Mouse (Mus musculus) liver, embryonic 12.5 days (tissue): ENCODE data around the gene Tob2. TPM values are rescaled to one million over a fixed set of nuclear protein-coding genes. Genes with fewer than 3 reads are reported as not detected.
A peak's percentile ranks its signal among the peaks of the same experiment; 100 is the strongest.

Source experiments
- ATAC-seq: fragments of 200-750 bp; cut with Nextera tagmentation; 2 replicates; pipeline ENCODE4 v1.8.0; 2017; ENCODE audit warnings: moderate number of reproducible peaks, mild to moderate bottlenecking, moderate library complexity
- H3K27ac ChIP-seq: fragments of 300-500 bp; sonication (generic); 2 replicates; pipeline ENCODE4 v1.5.1; 2016; ENCODE audit warnings: mild to moderate bottlenecking
- H3K27me3 ChIP-seq: fragments of 300-500 bp; sonication (generic); replicated peaks from 2 replicates; pipeline ENCODE4 v1.6.1; 2016; ENCODE audit warnings: mild to moderate bottlenecking, moderate library complexity
- H3K36me3 ChIP-seq: fragments of 300-500 bp; sonication (generic); 2 replicates; pipeline ENCODE4 v1.6.1; 2016; ENCODE audit warnings: mild to moderate bottlenecking, moderate library complexity
- H3K4me1 ChIP-seq: fragments of 300-500 bp; sonication (generic); 2 replicates; pipeline ENCODE4 v1.6.1; 2016
- H3K4me2 ChIP-seq: fragments of 300-500 bp; sonication (generic); 2 replicates; pipeline ENCODE4 v1.6.1; 2016; ENCODE audit warnings: mild to moderate bottlenecking, moderate library complexity
- H3K4me3 ChIP-seq: fragments of 300-500 bp; sonication (generic); 2 replicates; pipeline ENCODE4 v1.5.1; 2016; ENCODE audit warnings: mild to moderate bottlenecking, moderate library complexity
- H3K9ac ChIP-seq: fragments of 300-500 bp; sonication (generic); 2 replicates; pipeline ENCODE4 v1.6.1; 2016; ENCODE audit warnings: mild to moderate bottlenecking, moderate library complexity
- H3K9me3 ChIP-seq: fragments of 300-500 bp; sonication (generic); replicated peaks from 2 replicates; pipeline ENCODE4 v1.6.1; 2016; ENCODE audit warnings: mild to moderate bottlenecking, moderate library complexity
- WGBS: fragments of 180-500 bp; shearing (Covaris S2); methylation state at CpG from one replicate; pipeline ENCODE4 v1.1.7; 2016; ENCODE audit not compliant: insufficient replicate concordance; 5-methylcytosine and 5-hydroxymethylcytosine counted together
- polyA plus RNA-seq: library from polyadenylated mRNA; unstranded; fragments of >200 nt; fragmentation: Nextera tagmentation; extraction: Ambion mirVana; gene quantifications from 2 replicates; pipeline ENCODE4 v1.2.1, GENCODE M21; 2016

The Tob2 gene
- polyA plus RNA-seq, 1 experiment from 2014 or later = 12.8 TPM

- H3K9me3 ChIP-seq = no peaks in the 10 kb centered on the region
- H3K4me2 ChIP-seq = no peak overlapping the region
- no peaks in the 10 kb centered on the region for H3K27me3 ChIP-seq
- 0 out of 2 replicates have a peak overlapping the region, but pooled peaks have one; percentile 39 for H3K27ac ChIP-seq
- H3K4me1 ChIP-seq = peaks cover 14% of the 10 kb centered on the region
- 42% methylated on average over 4 of the region's 4 CpGs for WGBS
- H3K4me3 ChIP-seq = no peak overlapping the region
- H3K36me3 ChIP-seq = peaks cover 38% of the 10 kb centered on the region
- H3K9ac ChIP-seq = no peak overlapping the region
- ATAC-seq = no peak; the same call in 1 of the 2 replicates
Measured at GRCm38 (mm10) chr15:81845724-81846123, 12.9 kb downstream of the Tob2 start.

DNA sequence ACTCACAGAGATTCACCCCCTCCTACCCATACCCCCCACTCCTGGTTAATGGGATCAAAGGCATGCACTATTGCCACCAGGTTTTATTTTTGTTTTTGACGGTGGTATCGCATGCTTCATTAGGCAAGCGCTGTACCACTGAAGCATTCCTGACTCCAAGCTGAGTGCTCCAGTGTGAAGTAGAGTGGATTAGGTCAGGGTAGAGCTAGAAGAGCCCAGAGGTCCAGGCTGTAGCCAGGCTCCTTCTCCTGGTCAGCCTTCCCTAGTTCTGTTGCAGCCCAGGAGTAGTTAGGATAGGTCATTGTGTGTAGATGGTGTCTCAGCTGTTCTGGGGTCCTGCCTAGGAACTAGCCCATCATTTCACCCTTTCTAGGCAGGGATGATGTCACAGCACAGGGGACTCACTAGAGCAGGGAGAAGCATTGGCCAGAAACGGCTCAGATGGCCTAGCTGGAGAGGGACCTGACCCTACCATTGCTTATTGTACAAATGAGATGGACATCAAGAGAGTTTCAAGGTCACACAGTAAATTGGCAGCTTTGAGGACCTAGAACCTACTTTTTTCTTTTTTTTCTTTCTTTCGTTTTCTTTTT lies 13.5 kb downstream of the Tob2 start:
- Histone ChIP-seq H3K36me3 (peaks cover 32% of the 10 kb centered on the region), H3K9me3 (no peaks in the 10 kb centered on the region), H3K9ac (no peak overlapping the region), H3K27ac (no peak overlapping the region), H3K27me3 (no peaks in the 10 kb centered on the region), H3K4me2 (no peak overlapping the region), H3K4me3 (no peak overlapping the region), H3K4me1 (peaks cover 14% of the 10 kb centered on the region)
- 78% methylated on average over 5 of the region's 5 CpGs for WGBS
- ATAC-seq = no peak

DNA sequence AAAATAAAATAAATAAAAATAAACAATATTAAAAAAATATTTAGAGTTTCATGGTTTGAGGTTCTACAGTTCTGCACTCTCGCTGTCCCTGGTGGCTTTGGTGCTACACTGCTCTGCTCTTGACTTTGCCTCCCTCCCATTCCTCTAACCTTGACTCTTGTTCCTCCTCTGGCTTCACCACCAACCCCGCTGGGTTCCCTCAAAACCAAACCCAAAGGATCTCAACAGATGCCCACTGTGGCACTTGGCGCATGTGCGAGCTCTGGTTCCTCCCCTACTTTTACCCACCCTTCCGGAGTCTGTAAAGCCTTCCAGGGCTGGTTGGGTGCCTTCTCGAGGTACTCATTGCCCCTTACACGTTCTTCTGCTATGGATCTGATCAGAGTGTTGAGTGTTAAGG lies 16.3 kb downstream of the Tob2 start:
- H3K27ac ChIP-seq = no peak overlapping the region
- peaks cover 23% of the 10 kb centered on the region for H3K4me1 ChIP-seq
- no peak overlapping the region for H3K4me3 ChIP-seq
- no peak overlapping the region for H3K9ac ChIP-seq
- WGBS = 73% methylated on average over 7 of the region's 7 CpGs
- no peak overlapping the region for H3K4me2 ChIP-seq
- H3K36me3 ChIP-seq = peaks cover 10% of the 10 kb centered on the region
- no peaks in the 10 kb centered on the region for H3K9me3 ChIP-seq
- no peak for ATAC-seq
- H3K27me3 ChIP-seq = peaks cover 5% of the 10 kb centered on the region

- Histone ChIP-seq H3K4me3 (no peak overlapping the region), H3K27me3 (peaks cover 25% of the 10 kb centered on the region), H3K9ac (no peak overlapping the region), H3K4me2 (no peak overlapping the region), H3K36me3 (no peaks in the 10 kb centered on the region), H3K4me1 (peaks cover 28% of the 10 kb centered on the region), H3K27ac (no peak overlapping the region), H3K9me3 (no peaks in the 10 kb centered on the region)
- ATAC-seq = no peak
- 93% methylated on average over 7 of the region's 7 CpGs for whole genome bisulfite sequencing
Measured at GRCm38 (mm10) chr15:81840306-81840705, 18.3 kb downstream of the Tob2 start.

GRCm38 (mm10) chr15:81839634-81840033 lies 19.0 kb downstream of the Tob2 start:
- Histone ChIP-seq H3K36me3 (no peaks in the 10 kb centered on the region), H3K27ac (no peak overlapping the region), H3K9me3 (no peaks in the 10 kb centered on the region), H3K4me3 (no peak overlapping the region), H3K4me1 (peaks cover 27% of the 10 kb centered on the region), H3K4me2 (no peak overlapping the region), H3K9ac (no peak overlapping the region), H3K27me3 (peaks cover 32% of the 10 kb centered on the region)
- 69% methylated on average over 5 of the region's 5 CpGs for WGBS
- peak; percentile 34; the same call in 1 of the 2 replicates for ATAC-seq

- Histone ChIP-seq H3K27ac (no peak overlapping the region), H3K36me3 (no peaks in the 10 kb centered on the region), H3K9ac (no peak overlapping the region), H3K27me3 (peaks cover 40% of the 10 kb centered on the region), H3K4me1 (peaks cover 27% of the 10 kb centered on the region), H3K4me3 (no peak overlapping the region), H3K9me3 (no peaks in the 10 kb centered on the region), H3K4me2 (no peak overlapping the region)
- no peak for ATAC-seq
- WGBS = 63% methylated on average over 14 of the region's 14 CpGs
Measured at GRCm38 (mm10) chr15:81838554-81839235, 19.9 kb downstream of the Tob2 start.

GRCm38 (mm10) chr15:81836966-81837920 lies 21.4 kb downstream of the Tob2 start:
- WGBS = 55% methylated on average over 7 of the region's 7 CpGs
- H3K9ac ChIP-seq = no peak overlapping the region; the same call in 1 of the 2 replicates
- peaks cover 44% of the 10 kb centered on the region for H3K27me3 ChIP-seq
- H3K4me2 ChIP-seq = peak overlapping the region; percentile 61
- H3K4me1 ChIP-seq = peaks cover 27% of the 10 kb centered on the region
- H3K4me3 ChIP-seq = no peak overlapping the region
- H3K36me3 ChIP-seq = no peaks in the 10 kb centered on the region
- ATAC-seq = no peak
- H3K27ac ChIP-seq = no peak overlapping the region
- H3K9me3 ChIP-seq = no peaks in the 10 kb centered on the region

DNA sequence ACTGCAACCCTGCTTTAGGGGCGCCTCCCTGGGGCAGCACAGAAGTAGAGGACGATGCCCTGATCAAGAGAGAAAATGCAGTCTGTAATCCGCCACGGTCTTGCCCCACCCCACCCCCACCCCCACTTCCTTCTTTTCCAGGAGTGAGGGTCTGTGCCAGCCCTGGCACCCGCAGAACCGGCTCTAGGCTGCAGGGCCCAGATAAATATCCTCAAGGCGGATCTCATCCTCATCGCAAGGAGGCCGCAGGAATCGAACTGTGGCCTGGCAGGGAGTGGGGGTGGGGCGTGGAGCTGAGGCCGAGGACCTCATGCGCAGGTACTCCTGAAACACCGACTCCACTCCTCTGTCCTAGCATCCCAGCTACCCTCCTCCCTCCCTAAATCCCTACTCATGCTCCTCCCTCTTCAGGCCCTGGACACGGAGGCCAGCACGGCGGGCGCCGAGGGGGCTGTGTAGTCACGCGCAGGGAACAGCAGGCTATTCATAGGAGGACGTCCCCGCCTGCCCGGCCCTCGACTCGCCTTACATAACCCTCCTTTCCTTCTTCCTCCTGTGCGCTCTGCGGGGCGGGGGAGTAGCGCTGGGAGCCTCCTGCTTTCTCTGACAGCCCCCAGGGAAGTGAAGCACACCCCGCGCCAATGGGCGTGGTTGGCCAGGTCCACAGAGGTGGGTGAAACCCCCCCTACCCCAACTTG lies 22.3 kb downstream of the Tob2 start:
- Histone ChIP-seq H3K36me3 (no peaks in the 10 kb centered on the region), H3K27me3 (peaks cover 44% of the 10 kb centered on the region), H3K4me3 (peak overlapping the region; percentile 33), H3K4me2 (peak overlapping the region; percentile 61), H3K9ac (peak overlapping the region; percentile 41), H3K9me3 (no peaks in the 10 kb centered on the region), H3K4me1 (peaks cover 28% of the 10 kb centered on the region), H3K27ac (no peak overlapping the region)
- peak; percentile 49 for ATAC-seq
- 2% methylated on average over 33 of the region's 33 CpGs for WGBS

DNA sequence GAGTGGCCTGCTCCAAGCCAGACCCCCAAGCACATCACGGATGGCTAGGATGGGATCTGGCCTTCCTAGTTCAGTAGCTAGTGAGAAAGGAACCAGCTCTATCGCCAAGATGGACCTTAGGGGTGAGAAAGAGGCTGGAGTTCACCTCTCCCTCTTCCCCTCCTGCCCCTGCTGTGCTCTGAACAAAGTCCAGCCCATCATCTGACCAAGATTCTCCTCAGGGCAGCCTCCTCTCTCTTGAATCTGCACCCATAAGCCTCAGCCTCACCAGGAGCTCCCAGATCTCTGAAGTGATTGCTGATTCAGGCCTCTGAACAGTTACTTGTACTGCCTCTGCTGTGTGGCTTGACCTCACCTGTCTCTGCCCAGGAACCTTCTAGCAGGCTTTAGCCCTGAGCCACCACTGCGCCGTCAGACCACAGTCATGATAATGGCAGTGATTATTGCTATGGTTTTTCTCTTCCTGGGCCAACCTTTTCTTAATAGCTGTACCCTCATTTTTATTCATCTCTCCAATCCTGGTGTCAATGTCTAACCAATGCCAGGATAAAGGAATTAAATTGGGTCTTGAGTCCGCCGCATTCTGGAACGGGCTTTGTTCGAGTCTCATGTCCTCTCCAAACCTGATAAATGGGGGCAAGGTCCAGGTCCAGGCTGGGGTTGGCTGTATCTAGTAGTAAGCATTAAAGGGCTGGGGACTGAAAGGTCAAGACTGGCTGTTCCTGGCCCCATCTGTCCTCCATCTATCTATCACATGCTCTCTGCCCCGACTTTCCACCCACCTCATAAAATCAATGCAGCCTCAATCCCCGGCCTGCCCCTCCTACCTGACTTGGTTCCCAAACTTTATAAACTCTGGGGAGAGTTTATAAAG lies 23.4 kb downstream of the Tob2 start:
- WGBS = 60% methylated on average over 10 of the region's 10 CpGs
- Histone ChIP-seq H3K9ac (no peak overlapping the region), H3K9me3 (no peaks in the 10 kb centered on the region), H3K4me2 (peak overlapping the region; percentile 61; the same call in 1 of the 2 replicates), H3K4me1 (peaks cover 33% of the 10 kb centered on the region), H3K36me3 (no peaks in the 10 kb centered on the region), H3K27ac (no peak overlapping the region), H3K27me3 (peaks cover 44% of the 10 kb centered on the region), H3K4me3 (no peak overlapping the region)
- ATAC-seq = no peak

DNA sequence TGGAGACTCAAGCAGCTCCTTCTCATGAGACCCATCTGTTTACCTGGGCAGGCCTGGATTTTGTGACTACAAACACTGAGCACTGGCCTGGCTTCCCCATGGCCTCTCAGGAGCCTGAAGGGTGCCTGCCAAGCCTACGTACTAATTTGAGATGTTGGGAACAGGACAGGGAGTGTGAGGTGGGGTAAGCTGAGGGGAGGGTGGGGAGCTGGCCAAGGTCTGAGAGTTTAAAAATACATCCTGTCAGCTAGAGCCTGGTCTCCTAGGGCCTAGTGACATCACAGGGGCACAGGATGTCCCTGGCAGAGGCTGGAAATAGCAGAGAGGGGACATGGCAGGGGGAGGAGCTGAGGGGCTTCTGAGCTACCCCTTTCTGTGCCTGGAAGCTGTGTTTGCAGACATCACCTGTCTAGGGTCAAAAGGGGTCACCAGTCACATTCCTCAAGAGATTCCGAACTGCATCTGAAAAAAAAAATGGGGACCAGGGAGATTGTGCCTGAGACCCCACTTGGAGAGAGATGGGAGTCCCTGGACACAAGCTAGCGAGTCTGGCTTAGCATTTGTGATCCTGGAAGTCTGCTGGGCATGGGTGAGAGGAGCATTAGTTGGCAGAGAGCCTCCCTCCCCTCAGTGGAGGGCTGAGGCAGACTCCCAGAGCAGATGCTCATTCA lies 24.3 kb downstream of the Tob2 start:
- no peak overlapping the region for H3K4me3 ChIP-seq
- no peak overlapping the region for H3K4me2 ChIP-seq
- H3K9ac ChIP-seq = no peak overlapping the region
- H3K27me3 ChIP-seq = peaks cover 44% of the 10 kb centered on the region
- 69% methylated on average over 3 of the region's 3 CpGs for WGBS
- H3K36me3 ChIP-seq = no peaks in the 10 kb centered on the region
- no peaks in the 10 kb centered on the region for H3K9me3 ChIP-seq
- peaks cover 26% of the 10 kb centered on the region for H3K4me1 ChIP-seq
- no peak for ATAC-seq
- H3K27ac ChIP-seq = no peak overlapping the region
